Mouse (Mus musculus): ENCODE results near the gene Myrf.

Myrf gene

GRCm38 (mm10) chr19:10205051-10205450, 35.5 kb downstream of the Myrf start:
- peak in 1 of 2 experiments; percentile 34 for DNase-seq

- DNase-seq: peak; percentile 68 to 78
Measured at GRCm38 (mm10) chr19:10204616-10205001, 35.9 kb downstream of the Myrf start.

GRCm38 (mm10) chr19:10203848-10204615, 36.5 kb downstream of the Myrf start, which contains the start of the genes Tmem258 and Fen1:
TSS of gene Tmem258 (plus strand) at chr19:10204014.
TSS of gene Fen1 (minus strand) at chr19:10204169.
- DNase-seq: peak; percentile 91 to 93

- DNase-seq: no peak
Measured at GRCm38 (mm10) chr19:10203146-10203847, 37.3 kb downstream of the Myrf start.

GRCm38 (mm10) chr19:10198723-10199122, 41.8 kb downstream of the Myrf start:
- peak; percentile 75 to 85 for DNase-seq

- DNase-seq: no peak
Measured at GRCm38 (mm10) chr19:10198286-10198685, 42.3 kb downstream of the Myrf start.

GRCm38 (mm10) chr19:10197130-10197529, 43.4 kb downstream of the Myrf start:
- DNase-seq: no peak

GRCm38 (mm10) chr19:10195252-10195651, 45.3 kb downstream of the Myrf start:
- DNase-seq: no peak

GRCm38 (mm10) chr19:10194337-10194736, 46.2 kb downstream of the Myrf start:
- DNase-seq: no peak

- DNase-seq: peak; percentile 47 to 52
Measured at GRCm38 (mm10) chr19:10191326-10191725, 49.2 kb downstream of the Myrf start.

GRCm38 (mm10) chr19:10190796-10191195, 49.8 kb downstream of the Myrf start:
- peak; percentile 79 to 84 for DNase-seq

GRCm38 (mm10) chr19:10189940-10190339, 50.6 kb downstream of the Myrf start:
- no peak for DNase-seq

GRCm38 (mm10) chr19:10189022-10189421, 51.5 kb downstream of the Myrf start:
- no peak for DNase-seq

- DNase-seq: no peak
Measured at GRCm38 (mm10) chr19:10188281-10188811, 52.2 kb downstream of the Myrf start.

- DNase-seq: no peak
Measured at GRCm38 (mm10) chr19:10186569-10186968, 54.0 kb downstream of the Myrf start.

GRCm38 (mm10) chr19:10185876-10186275, 54.7 kb downstream of the Myrf start:
- no peak for DNase-seq

- peak; percentile 48 to 62 for DNase-seq
Measured at GRCm38 (mm10) chr19:10184096-10184495, 56.5 kb downstream of the Myrf start.

- DNase-seq: peak; percentile 81 to 83
Measured at GRCm38 (mm10) chr19:10183299-10183983, 57.1 kb downstream of the Myrf start.

- DNase-seq: peak; percentile 94 to 98
Measured at GRCm38 (mm10) chr19:10182670-10183298, 57.8 kb downstream of the Myrf start, which contains the start of gene Fads1. TSS of gene Fads1 (plus strand) at chr19:10182888.

GRCm38 (mm10) chr19:10182142-10182541, 58.4 kb downstream of the Myrf start:
- no peak for DNase-seq

- DNase-seq: no peak
Measured at GRCm38 (mm10) chr19:10181225-10181624, 59.3 kb downstream of the Myrf start.

GRCm38 (mm10) chr19:10176941-10177372, 63.6 kb downstream of the Myrf start:
- peak; percentile 46 to 55 for DNase-seq

Data from lung, postnatal 4 days (tissue).